Comparison of ENCODE assay signal across 11 mouse cellular contexts in genomic region chr7:19489525-19489924, GRCm38 (mm10). TPM values are rescaled to one million over a fixed set of nuclear protein-coding genes. Genes with fewer than 3 reads are reported as not detected.
DNase-seq lines count a peak whose midpoint lies in the region; ATAC-seq and TF ChIP-seq lines count a peak whose summit lies in the region.
"Had no signal": no experiment of that assay in that cellular context is flagged by ENCODE, and none has a peak within 500 bp of the region (broad histone marks: within the 10 kb centered on the region; RNA-seq: fewer than 3 reads in every experiment).

No protein-coding gene starts in this region.

- H3K9ac ChIP-seq in heart, adult 2 months (ENCODE audit: low read depth, low read length), result no peak overlapping the region
- peak overlapping the region; percentile 10; the same call in 1 of the 2 replicates for H3K9ac ChIP-seq in neural tube, embryonic 11.5 days (ENCODE audit: low read length)
- H3K9ac ChIP-seq in intestine, postnatal 0 days (ENCODE audit: low read depth, low read length), result no peak overlapping the region
- H3K9ac ChIP-seq in stomach, embryonic 16.5 days (ENCODE audit: low read length), result 0 out of 2 replicates have a peak overlapping the region, but pooled peaks have one; percentile 11

- H3K36me3 ChIP-seq in heart, adult 2 months (ENCODE audit: control insufficient read depth, insufficient read depth, low read length), result no peaks in the 10 kb centered on the region
- no peaks in the 10 kb centered on the region for H3K36me3 ChIP-seq in neural tube, embryonic 11.5 days (ENCODE audit: control insufficient read depth, insufficient read depth, low read length)
- H3K36me3 ChIP-seq in intestine, postnatal 0 days (ENCODE audit: control insufficient read depth, insufficient read depth), result no peaks in the 10 kb centered on the region
- H3K36me3 ChIP-seq in stomach, embryonic 16.5 days (ENCODE audit: control insufficient read depth, insufficient read depth, low read length), result no peaks in the 10 kb centered on the region

- no peaks in the 10 kb centered on the region for H3K9me3 ChIP-seq in neural tube, embryonic 11.5 days (ENCODE audit: control insufficient read depth, low read length)
- no peaks in the 10 kb centered on the region for H3K9me3 ChIP-seq in intestine, postnatal 0 days (ENCODE audit: control insufficient read depth)
- no peaks in the 10 kb centered on the region for H3K9me3 ChIP-seq in stomach, embryonic 16.5 days (replicated peaks; ENCODE audit: control insufficient read depth, low read length)

- intact Hi-C loops in heart, adult 2 months (cut with DNase I), result no loop called here

- no peak for TF ChIP-seq POLR2A in heart, adult 2 months (IDR thresholded peaks at IDR 0.05; ENCODE audit: insufficient read depth, low read depth, low read length)

- no peaks in the 10 kb centered on the region for H3K79me2 ChIP-seq in heart, adult 2 months (replicated peaks; ENCODE audit: control insufficient read depth, insufficient read depth, low read length)

- H3K27ac ChIP-seq in heart, adult 2 months, result no peak overlapping the region
- no peak overlapping the region for H3K27ac ChIP-seq in neural tube, embryonic 11.5 days (ENCODE audit: low read depth, low read length)
- H3K27ac ChIP-seq in intestine, postnatal 0 days (ENCODE audit: low read depth, low read length), result no peak overlapping the region
- no peak overlapping the region for H3K27ac ChIP-seq in stomach, embryonic 16.5 days (ENCODE audit: low read length)

- peak overlapping the region; percentile 20; the same call in 1 of the 2 replicates for H3K4me2 ChIP-seq in neural tube, embryonic 11.5 days (ENCODE audit: low read depth)
- H3K4me2 ChIP-seq in intestine, postnatal 0 days (replicated peaks; ENCODE audit: low read depth), result peak overlapping the region; percentile 27; the same call in 1 of the 2 replicates
- no peak overlapping the region for H3K4me2 ChIP-seq in stomach, embryonic 16.5 days (ENCODE audit: low read depth, low read length)

- H3K4me1 ChIP-seq in heart, adult 2 months (ENCODE audit: control insufficient read depth, insufficient read depth, low read length), result peaks cover 2% of the 10 kb centered on the region; the same call in 1 of the 2 replicates
- H3K4me1 ChIP-seq in neural tube, embryonic 11.5 days (ENCODE audit: control insufficient read depth, insufficient read depth, low read length), result 0 out of 2 replicates have a peak, but pooled peaks cover 3% of the 10 kb centered on the region
- 0 out of 2 replicates have a peak, but pooled peaks cover 4% of the 10 kb centered on the region for H3K4me1 ChIP-seq in intestine, postnatal 0 days (replicated peaks; ENCODE audit: control insufficient read depth, insufficient read depth, low read length)
- peaks cover 5% of the 10 kb centered on the region; the same call in 1 of the 2 replicates for H3K4me1 ChIP-seq in stomach, embryonic 16.5 days (ENCODE audit: control insufficient read depth, insufficient read depth, low read length)

- H3K27me3 ChIP-seq in heart, adult 2 months (ENCODE audit: control insufficient read depth, insufficient read depth, low read length), result no peaks in the 10 kb centered on the region; the same call in 1 of the 2 replicates
- peaks cover 44% of the 10 kb centered on the region for H3K27me3 ChIP-seq in neural tube, embryonic 11.5 days (ENCODE audit: control insufficient read depth, insufficient read depth, low read length)
- H3K27me3 ChIP-seq in intestine, postnatal 0 days (replicated peaks; ENCODE audit: control insufficient read depth, insufficient read depth, low read length), result peaks cover 38% of the 10 kb centered on the region
- H3K27me3 ChIP-seq in stomach, embryonic 16.5 days (ENCODE audit: control insufficient read depth, insufficient read depth, low read length), result peaks cover 38% of the 10 kb centered on the region

- no peak for ATAC-seq in neural tube, embryonic 11.5 days (ENCODE audit: insufficient read depth, low FRiP score, low TSS enrichment)
- ATAC-seq in intestine, postnatal 0 days, result no peak
- ATAC-seq in stomach, embryonic 16.5 days (ENCODE audit: insufficient read depth, low FRiP score), result no peak

- peak; percentile 85 for DNase-seq in heart, adult 11 months
- no peak for DNase-seq in heart, adult 2 months
- DNase-seq in neural tube, embryonic 11.5 days (ENCODE audit: low spot score), result peak; percentile 28
- no peak for DNase-seq in neural tube, embryonic 10.5 days (ENCODE audit: extremely low spot score, low spot score)
- no peak for DNase-seq in thymus, adult 18-20 months
- DNase-seq in spleen, postnatal 10 days (ENCODE audit: low spot score in 2 of 2), result no peak
- DNase-seq: adrenal gland, adult 2 months; thymus, postnatal 25 days had no signal

- 50% methylated on average over 31 of the region's 31 CpGs for WGBS in heart, adult 2 months
- WGBS in neural tube, embryonic 11.5 days, result under 1% methylated on average over 31 of the region's 31 CpGs
- 6% methylated on average over 31 of the region's 31 CpGs for WGBS in intestine, postnatal 0 days
- 15% methylated on average over 31 of the region's 31 CpGs for WGBS in stomach, embryonic 16.5 days

- no peak for TF ChIP-seq CTCF in heart, adult 2 months (IDR thresholded peaks at IDR 0.05)
- TF ChIP-seq CTCF in intestine, postnatal 0 days (IDR thresholded peaks at IDR 0.05; ENCODE audit: low read depth), result no peak

- TF ChIP-seq EP300 in heart, adult 2 months (IDR thresholded peaks at IDR 0.05; ENCODE audit: insufficient read depth, low read depth, low read length), result no peak

- H3K4me3 ChIP-seq in heart, adult 2 months, result no peak overlapping the region
- peak overlapping the region; percentile 16 for H3K4me3 ChIP-seq in neural tube, embryonic 11.5 days (ENCODE audit: low read depth, low read length)
- H3K4me3 ChIP-seq in intestine, postnatal 0 days (ENCODE audit: low read depth, low read length), result peak overlapping the region; percentile 14; the same call in 1 of the 2 replicates
- H3K4me3 ChIP-seq in stomach, embryonic 16.5 days (replicated peaks; ENCODE audit: low read length), result peak overlapping the region; percentile 9; the same call in 1 of the 2 replicates

RNA-seq across cellular contexts. Expression of gene Bloc1s3, which starts 18.6 kb away (rescaled TPM):
- total RNA-seq in heart, adult 2 months (2021), result 1 to 10 TPM; 2.2 to 2.5 TPM
- 3.9 and 5.4 TPM in 2 replicates for polyA plus RNA-seq in heart, adult 2 months (2012; rRNA removed)
- polyA plus RNA-seq in neural tube, embryonic 11.5 days (2014; fragmentation: Nextera tagmentation; extraction: Ambion mirVana), result 2.0 and 2.7 TPM in 2 replicates
- 3.4 TPM in 2 replicates for polyA plus RNA-seq in intestine, postnatal 0 days (2015; fragmentation: Nextera tagmentation; extraction: Ambion mirVana)
- polyA plus RNA-seq in stomach, embryonic 16.5 days (2015; fragmentation: Nextera tagmentation; extraction: Ambion mirVana), result 1.4 and 1.5 TPM in 2 replicates

RNA-seq across cellular contexts. Expression of gene Trappc6a, which starts 18.7 kb away (rescaled TPM):
- 10 to 100 TPM; 32.2 to 33.5 TPM for total RNA-seq in heart, adult 2 months (2021)
- 32.9 and 45.0 TPM in 2 replicates for polyA plus RNA-seq in heart, adult 2 months (2012; rRNA removed)
- 49.3 and 54.0 TPM in 2 replicates for polyA plus RNA-seq in neural tube, embryonic 11.5 days (2014; fragmentation: Nextera tagmentation; extraction: Ambion mirVana)
- polyA plus RNA-seq in intestine, postnatal 0 days (2015; fragmentation: Nextera tagmentation; extraction: Ambion mirVana), result 108 and 118 TPM in 2 replicates
- 101 and 102 TPM in 2 replicates for polyA plus RNA-seq in stomach, embryonic 16.5 days (2015; fragmentation: Nextera tagmentation; extraction: Ambion mirVana)

RNA-seq across cellular contexts. Expression of gene Exoc3l2, which starts 26.4 kb away (rescaled TPM):
- total RNA-seq in heart, adult 2 months (2021), result 1 to 10 TPM in 1 of 2 experiments, under 1 TPM in 1; 0.80 to 1.2 TPM
- polyA plus RNA-seq in heart, adult 2 months (2012; rRNA removed), result 1.5 and 1.7 TPM in 2 replicates
- 1.2 and 1.6 TPM in 2 replicates for polyA plus RNA-seq in neural tube, embryonic 11.5 days (2014; fragmentation: Nextera tagmentation; extraction: Ambion mirVana)
- polyA plus RNA-seq in intestine, postnatal 0 days (2015; fragmentation: Nextera tagmentation; extraction: Ambion mirVana), result 1.1 and 1.9 TPM in 2 replicates
- polyA plus RNA-seq in stomach, embryonic 16.5 days (2015; fragmentation: Nextera tagmentation; extraction: Ambion mirVana), result 0.71 and 0.85 TPM in 2 replicates

RNA-seq across cellular contexts. Expression of gene Nkpd1, which starts 28.1 kb away (rescaled TPM):
- total RNA-seq in heart, adult 2 months (2021), result not detected
- 0.06 TPM in 1 of 2 replicates, not detected in the other for polyA plus RNA-seq in heart, adult 2 months (2012; rRNA removed)
- not detected in 2 replicates for polyA plus RNA-seq in neural tube, embryonic 11.5 days (2014; fragmentation: Nextera tagmentation; extraction: Ambion mirVana)
- polyA plus RNA-seq in intestine, postnatal 0 days (2015; fragmentation: Nextera tagmentation; extraction: Ambion mirVana), result not detected in 2 replicates
- 1.8 and 3.3 TPM in 2 replicates for polyA plus RNA-seq in stomach, embryonic 16.5 days (2015; fragmentation: Nextera tagmentation; extraction: Ambion mirVana)
- total RNA-seq: megakaryocyte-erythroid progenitor cell, adult 5-6 weeks had no signal

RNA-seq across cellular contexts. Expression of gene Mark4, which starts 30.9 kb away (rescaled TPM):
- 10 to 100 TPM; 22.4 to 27.2 TPM for total RNA-seq in heart, adult 2 months (2021)
- polyA plus RNA-seq in heart, adult 2 months (2012; rRNA removed), result 11.1 and 11.8 TPM in 2 replicates
- polyA plus RNA-seq in neural tube, embryonic 11.5 days (2014; fragmentation: Nextera tagmentation; extraction: Ambion mirVana), result 14.1 and 16.4 TPM in 2 replicates
- 4.2 and 4.7 TPM in 2 replicates for polyA plus RNA-seq in intestine, postnatal 0 days (2015; fragmentation: Nextera tagmentation; extraction: Ambion mirVana)
- 4.3 and 5.9 TPM in 2 replicates for polyA plus RNA-seq in stomach, embryonic 16.5 days (2015; fragmentation: Nextera tagmentation; extraction: Ambion mirVana)

Comparison
In these comparisons a context has a peak if more than half of its experiments do, and no peak if none do; other contexts are left out.
1. DNase-seq: peak in heart, adult 11 months (single experiment) and neural tube, embryonic 11.5 days (single experiment); none in heart, adult 2 months (0 of 2), neural tube, embryonic 10.5 days (single experiment), thymus, adult 18-20 months (0 of 2) and spleen, postnatal 10 days (0 of 2).
2. H3K9ac ChIP-seq: peak in neural tube, embryonic 11.5 days (single experiment) and stomach, embryonic 16.5 days (single experiment); none in heart, adult 2 months (single experiment) and intestine, postnatal 0 days (single experiment).